ENCODE assay signal across 10 mouse cellular contexts in the genomic region with DNA sequence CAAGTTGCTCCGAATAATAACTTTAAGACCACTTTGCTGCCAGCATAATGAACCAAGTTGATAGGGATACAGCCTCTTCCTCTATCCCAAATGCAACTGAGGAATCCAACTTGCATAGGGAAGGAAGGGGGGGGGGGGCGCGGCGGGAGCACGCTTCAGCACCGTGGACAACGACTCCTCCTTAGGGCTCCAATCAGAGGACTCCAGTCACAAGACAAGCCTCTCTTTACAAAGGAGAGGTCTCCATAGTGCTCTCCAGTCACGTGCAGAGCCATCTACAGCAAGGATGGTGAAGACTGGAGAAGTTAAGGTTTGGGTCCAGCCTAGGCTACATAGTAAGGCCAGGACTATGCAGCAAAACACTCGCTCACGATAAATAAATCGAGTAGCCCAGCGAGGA. TPM values are rescaled to one million over a fixed set of nuclear protein-coding genes. Genes with fewer than 3 reads are reported as not detected.
A peak's percentile ranks its signal among the peaks of the same experiment; 100 is the strongest.
DNase-seq lines count a peak whose midpoint lies in the region; ATAC-seq and TF ChIP-seq lines count a peak whose summit lies in the region.
"Had no signal": no experiment of that assay in that cellular context is flagged by ENCODE, and none has a peak within 500 bp of the region (broad histone marks: within the 10 kb centered on the region; RNA-seq: fewer than 3 reads in every experiment).

No protein-coding gene starts in this region.

- no peaks in the 10 kb centered on the region for H3K36me3 ChIP-seq in kidney, postnatal 0 days (ENCODE audit: insufficient read depth, low read length)
- H3K36me3 ChIP-seq in G1E (replicated peaks) = peaks cover 12% of the 10 kb centered on the region

- no peak overlapping the region for H3K4me3 ChIP-seq in kidney, postnatal 0 days (replicated peaks; ENCODE audit: low read depth, low read length)
- no peak overlapping the region for H3K4me3 ChIP-seq in G1E (ENCODE audit: low read depth, low read length)
- H3K4me3 ChIP-seq: embryonic facial prominence, embryonic 13.5 days had no signal

- H3K9ac ChIP-seq in kidney, postnatal 0 days (ENCODE audit: low read depth, low read length) = no peak overlapping the region
- H3K9ac ChIP-seq: embryonic facial prominence, embryonic 13.5 days had no signal

- no peak overlapping the region for H3K27ac ChIP-seq in kidney, postnatal 0 days
- H3K27ac ChIP-seq: embryonic facial prominence, embryonic 13.5 days had no signal

- WGBS in kidney, postnatal 0 days = 12% methylated on average over 12 of the region's 12 CpGs

- peak; percentile 48; the same call in 1 of the 2 replicates for ATAC-seq in kidney, postnatal 0 days (replicated peaks; ENCODE audit: low FRiP score, low read depth)
- ATAC-seq in G1E (ENCODE audit: extremely low read depth, insufficient number of reproducible peaks, low FRiP score, poor library complexity, severe bottlenecking) = no peak
- peak; percentile 63 for ATAC-seq in megakaryocyte progenitor cell, adult 5-6 weeks (replicated peaks; ENCODE audit: poor library complexity)

- H3K4me2 ChIP-seq in kidney, postnatal 0 days (ENCODE audit: low read length) = no peak overlapping the region
- H3K4me2 ChIP-seq: embryonic facial prominence, embryonic 13.5 days had no signal

- no peaks in the 10 kb centered on the region for H3K27me3 ChIP-seq in kidney, postnatal 0 days (ENCODE audit: insufficient read depth, low read length)
- peaks cover 17% of the 10 kb centered on the region for H3K27me3 ChIP-seq in G1E (ENCODE audit: insufficient read depth, low read length)

- no peak for TF ChIP-seq CTCF in kidney, postnatal 0 days (IDR thresholded peaks at IDR 0.05; ENCODE audit: low read depth)
- no peak for TF ChIP-seq CTCF in G1E (IDR thresholded peaks at IDR 0.05; ENCODE audit: low read depth, low read length)

- H3K4me1 ChIP-seq in kidney, postnatal 0 days (replicated peaks; ENCODE audit: insufficient read depth, low read length) = peaks cover 36% of the 10 kb centered on the region
- peaks cover 11% of the 10 kb centered on the region for H3K4me1 ChIP-seq in G1E (ENCODE audit: insufficient read depth, low read depth, low read length)

- H3K9me3 ChIP-seq in kidney, postnatal 0 days (replicated peaks; ENCODE audit: low read length) = no peaks in the 10 kb centered on the region
- no peaks in the 10 kb centered on the region for H3K9me3 ChIP-seq in G1E (replicated peaks)
- H3K9me3 ChIP-seq: embryonic facial prominence, embryonic 13.5 days had no signal

- peak; percentile 78 for DNase-seq in kidney, postnatal 0 days (ENCODE audit: low spot score)
- no peak for DNase-seq in kidney, adult 18-20 months
- DNase-seq in G1E (ENCODE audit: low spot score) = peak; percentile 53
- peak; percentile 63 for DNase-seq in embryo, embryonic 11 days
- DNase-seq in layer of hippocampus, adult 18-20 months (ENCODE audit: low spot score in 2 of 2) = no peak
- no peak for DNase-seq in gastrocnemius, postnatal 25 days
- no peak for DNase-seq in ovary, adult 18-20 months (ENCODE audit: low spot score)

RNA-seq across cellular contexts. Expression of a gene that starts 2.1 kb away (rescaled TPM):
- 1.5 and 1.6 TPM in 2 replicates for polyA plus RNA-seq in kidney, postnatal 0 days (2015; fragmentation: Nextera tagmentation; extraction: Ambion mirVana)
- not detected in 2 replicates for total RNA-seq in G1E (2014; fragmentation: Nextera tagmentation)
- 0.05 TPM in 1 of 2 replicates, not detected in the other for total RNA-seq in G1E (2017)
- not detected in 2 replicates for polyA plus RNA-seq in G1E (2012)
- 1.5 TPM in 1 of 2 replicates, not detected in the other for total RNA-seq in megakaryocyte progenitor cell, adult 5-6 weeks (2015)
- 0.07 TPM in 1 of 2 replicates, not detected in the other for total RNA-seq in megakaryocyte progenitor cell, adult 5-6 weeks (2017)
- total RNA-seq in layer of hippocampus, adult 18-20 months (2021) = 100 to 1,000 TPM; 208 to 213 TPM
- under 1 TPM in 1 of 2 experiments, not detected in 1; 0.29 TPM for total RNA-seq in gastrocnemius, postnatal 25 days (2021)
- total RNA-seq: liver, adult 2 months had no signal

RNA-seq across cellular contexts. Expression of a gene that starts 30.2 kb away (rescaled TPM):
- polyA plus RNA-seq in kidney, postnatal 0 days (2015; fragmentation: Nextera tagmentation; extraction: Ambion mirVana) = 32.8 and 33.0 TPM in 2 replicates
- total RNA-seq in G1E (2014; fragmentation: Nextera tagmentation) (175 and 192 TPM in 2 replicates), G1E (2017) (247 and 283 TPM in 2 replicates)
- polyA plus RNA-seq in G1E (2012) = 66.4 and 74.3 TPM in 2 replicates
- 65.4 and 66.0 TPM in 2 replicates for total RNA-seq in megakaryocyte progenitor cell, adult 5-6 weeks (2015)
- total RNA-seq in megakaryocyte progenitor cell, adult 5-6 weeks (2017) = 109 and 124 TPM in 2 replicates
- 100 to 1,000 TPM; 153 to 160 TPM for total RNA-seq in layer of hippocampus, adult 18-20 months (2021)
- total RNA-seq in gastrocnemius, postnatal 25 days (2021) = 10 to 100 TPM; 28.2 to 29.1 TPM

Comparison
In these comparisons a context has a peak if more than half of its experiments do, and no peak if none do; other contexts are left out.
1. DNase-seq: peak in kidney, postnatal 0 days (single experiment), G1E (single experiment) and embryo, embryonic 11 days (single experiment); none in kidney, adult 18-20 months (single experiment), layer of hippocampus, adult 18-20 months (0 of 2), gastrocnemius, postnatal 25 days (single experiment) and ovary, adult 18-20 months (single experiment).
2. RNA of a gene that starts 2.1 kb away (total RNA-seq): 208 to 213 TPM in layer of hippocampus, adult 18-20 months; 0.07 to 1.5 TPM in megakaryocyte progenitor cell, adult 5-6 weeks, 0.29 TPM in gastrocnemius, postnatal 25 days and 0.05 TPM in G1E; every median in the first group is over 10 times any median in the second.